Mouse (Mus musculus) hindbrain, embryonic 14.5 days (tissue): ENCODE measurements at regions not wholly inside any gene's neighbourhood (a gene's known extent, or its start where the extent isn't known, plus 50 kb on each side); places are given as distances from the start of the nearest gene placed in this dataset.

Experiments
- ATAC-seq: fragments of 200-750 bp; cut with Nextera tagmentation; 2 replicates; pipeline ENCODE4 v1.8.0; 2017; ENCODE audit warnings: moderate number of reproducible peaks, mild to moderate bottlenecking, moderate TSS enrichment, moderate library complexity; ENCODE audit not compliant: low FRiP score
- DNase-seq: peaks from one replicate; pipeline ENCODE4 v3.0.0-alpha.2; 2015; ENCODE audit warnings: low spot score
- H3K27ac ChIP-seq: fragments of 300-500 bp; sonication (generic); 2 replicates; pipeline ENCODE4 v1.5.1; 2014; ENCODE audit warnings: mild to moderate bottlenecking, moderate library complexity
- H3K27me3 ChIP-seq: fragments of 300-500 bp; sonication (generic); 2 replicates; pipeline ENCODE4 v1.6.1; 2014; ENCODE audit warnings: mild to moderate bottlenecking, low read length, mixed read lengths; ENCODE audit not compliant: control insufficient read depth, insufficient read depth
- H3K36me3 ChIP-seq: fragments of 300-500 bp; sonication (generic); replicated peaks from 2 replicates; pipeline ENCODE4 v1.6.1; 2014; ENCODE audit not compliant: control insufficient read depth, insufficient read depth
- H3K4me1 ChIP-seq: fragments of 300-500 bp; sonication (generic); replicated peaks from 2 replicates; pipeline ENCODE4 v1.6.1; 2014; ENCODE audit warnings: antibody characterized with exemption, low read length, mixed read lengths; ENCODE audit not compliant: control insufficient read depth, insufficient read depth
- H3K4me2 ChIP-seq: fragments of 300-500 bp; sonication (generic); replicated peaks from 2 replicates; pipeline ENCODE4 v1.6.1; 2014; ENCODE audit warnings: mild to moderate bottlenecking, moderate library complexity
- H3K4me3 ChIP-seq: fragments of 300-500 bp; sonication (generic); replicated peaks from 2 replicates; pipeline ENCODE4 v1.5.1; 2014; ENCODE audit warnings: mild to moderate bottlenecking, low read length
- H3K9ac ChIP-seq: fragments of 300-500 bp; sonication (generic); 2 replicates; pipeline ENCODE4 v1.6.1; 2014
- H3K9me3 ChIP-seq: fragments of 300-500 bp; sonication (generic); 2 replicates; pipeline ENCODE4 v1.6.1; 2016; ENCODE audit warnings: low read length; ENCODE audit not compliant: control insufficient read depth
- WGBS: fragments of 180-500 bp; shearing (Covaris S2); extraction: QIAGEN DNeasy Blood & Tissue Kit; methylation state at CpG from one replicate; pipeline ENCODE4 v1.1.7; 2014; 5-methylcytosine and 5-hydroxymethylcytosine counted together

DNA sequence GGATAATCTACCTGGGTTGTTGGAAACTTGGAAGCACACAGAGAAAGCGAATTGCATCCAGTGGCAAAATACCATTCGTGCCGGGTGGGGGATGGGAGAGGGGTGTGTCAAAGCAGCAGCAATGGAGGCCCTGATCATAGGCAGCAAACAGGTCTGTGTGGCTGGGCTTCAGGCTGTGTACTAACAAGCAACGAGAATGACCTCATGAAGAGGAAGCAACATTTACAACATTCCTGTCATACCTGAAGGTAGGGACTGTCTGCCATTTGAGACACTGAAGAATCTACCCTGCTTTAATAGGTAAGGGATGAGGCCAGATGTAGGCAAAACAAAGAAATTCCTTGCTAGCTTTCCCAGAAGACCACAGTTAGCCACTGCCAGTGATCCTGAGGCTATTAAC lies 62.0 kb upstream of the Arhgap21 start:
- H3K36me3 ChIP-seq = no peaks in the 10 kb centered on the region
- no peaks in the 10 kb centered on the region for H3K27me3 ChIP-seq
- no peak overlapping the region for H3K4me2 ChIP-seq
- 72% methylated on average over 4 of the region's 4 CpGs for WGBS
- H3K9me3 ChIP-seq = 0 out of 2 replicates have a peak, but pooled peaks cover 6% of the 10 kb centered on the region
- H3K4me3 ChIP-seq = no peak overlapping the region
- H3K9ac ChIP-seq = no peak overlapping the region
- DNase-seq (no peak), ATAC-seq (no peak)
- no peak overlapping the region for H3K27ac ChIP-seq
- no peaks in the 10 kb centered on the region for H3K4me1 ChIP-seq

DNA sequence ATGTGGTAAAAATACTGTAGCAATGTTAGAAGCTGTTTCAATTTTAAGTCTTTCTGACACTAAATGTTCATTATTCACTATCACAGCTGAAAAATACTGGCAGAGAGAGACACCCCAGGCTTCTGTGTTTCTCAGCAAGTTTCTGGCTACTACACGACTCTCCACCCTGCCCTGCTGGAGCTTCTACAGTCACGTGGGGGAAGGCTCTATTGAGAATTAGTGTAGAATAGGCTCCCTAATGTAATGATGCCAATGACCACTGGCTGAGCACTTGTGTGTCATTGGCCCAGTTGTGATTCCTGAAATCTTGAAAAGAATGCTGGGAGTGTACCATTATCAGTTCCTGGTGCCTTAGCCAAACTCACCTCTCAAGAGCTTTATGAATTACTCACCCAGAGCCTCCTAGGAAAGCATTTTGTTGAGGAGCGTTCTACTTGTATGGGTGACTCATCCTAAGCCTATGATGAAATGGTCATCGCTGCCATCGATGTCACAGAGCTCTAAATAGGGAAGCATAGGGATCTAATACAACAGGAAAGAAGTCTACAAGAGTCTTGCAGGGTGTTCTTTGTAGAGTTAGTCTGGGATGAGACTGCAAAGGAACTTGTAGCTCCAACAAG lies 60.8 kb upstream of the Arhgap21 start:
- H3K27me3 ChIP-seq = no peaks in the 10 kb centered on the region
- no peak overlapping the region for H3K4me3 ChIP-seq
- H3K9me3 ChIP-seq = 0 out of 2 replicates have a peak, but pooled peaks cover 6% of the 10 kb centered on the region
- no peak overlapping the region for H3K9ac ChIP-seq
- 79% methylated on average over 5 of the region's 5 CpGs for WGBS
- no peaks in the 10 kb centered on the region for H3K36me3 ChIP-seq
- H3K4me2 ChIP-seq = no peak overlapping the region
- ATAC-seq (no peak), DNase-seq (no peak)
- H3K27ac ChIP-seq = no peak overlapping the region
- H3K4me1 ChIP-seq = no peaks in the 10 kb centered on the region

DNA sequence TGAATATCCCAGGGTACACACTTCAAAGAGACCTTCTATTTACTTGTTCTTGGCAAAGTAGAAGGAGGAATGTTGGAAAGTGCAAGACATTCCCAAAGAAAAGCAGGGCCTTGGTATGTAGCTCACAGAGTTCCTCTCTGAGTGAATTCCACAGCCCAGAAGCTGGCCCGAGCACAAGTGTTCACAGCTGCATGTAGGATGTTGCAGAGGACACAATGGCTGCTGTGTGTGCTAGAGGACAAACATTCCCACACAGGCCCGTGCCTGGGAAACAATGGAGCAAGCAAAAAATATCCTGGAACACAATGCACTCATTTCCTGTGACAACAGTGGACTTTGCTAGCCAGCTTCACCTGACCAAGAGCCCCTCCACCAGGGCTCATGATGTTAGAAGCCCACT lies 59.9 kb upstream of the Arhgap21 start:
- Histone ChIP-seq H3K36me3 (no peaks in the 10 kb centered on the region), H3K9me3 (0 out of 2 replicates have a peak, but pooled peaks cover 6% of the 10 kb centered on the region), H3K4me1 (no peaks in the 10 kb centered on the region), H3K27ac (no peak overlapping the region), H3K27me3 (no peaks in the 10 kb centered on the region), H3K4me3 (no peak overlapping the region), H3K4me2 (no peak overlapping the region), H3K9ac (no peak overlapping the region)
- DNase-seq (no peak), ATAC-seq (no peak)
- 26% methylated on average over 2 of the region's 2 CpGs for WGBS

DNA sequence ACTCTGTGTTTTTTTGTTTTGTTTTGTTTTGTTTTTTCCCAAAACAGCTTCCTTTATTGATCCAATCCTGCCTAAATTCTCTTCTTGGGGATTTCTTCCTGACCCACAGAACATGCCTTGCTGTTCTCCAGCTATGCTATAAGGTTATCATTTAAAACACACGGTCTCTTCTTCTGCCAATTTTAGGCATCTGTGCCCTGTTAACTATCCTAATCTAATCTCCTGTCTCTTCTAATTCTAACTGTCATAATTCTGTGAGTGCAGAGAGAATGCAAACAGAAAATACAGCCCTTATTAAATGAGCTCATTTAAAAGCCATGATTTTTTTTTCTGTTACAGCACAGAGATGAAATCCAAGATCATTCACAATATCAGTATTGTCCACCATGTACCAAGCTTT lies 49.9 kb upstream of the Arhgap21 start:
- 68% methylated on average over 1 of the region's 1 CpGs for WGBS

More for the DNA sequence above, 49.9 kb upstream of the Arhgap21 start:
- ATAC-seq = no peak
- Histone ChIP-seq H3K36me3 (no peaks in the 10 kb centered on the region), H3K4me2 (no peak overlapping the region), H3K27ac (no peak overlapping the region), H3K4me1 (no peaks in the 10 kb centered on the region), H3K27me3 (no peaks in the 10 kb centered on the region), H3K9ac (no peak overlapping the region), H3K9me3 (no peaks in the 10 kb centered on the region), H3K4me3 (no peak overlapping the region)
- no peak for DNase-seq
